9 mouse cellular contexts compared by ENCODE assay signal in the genomic region with DNA sequence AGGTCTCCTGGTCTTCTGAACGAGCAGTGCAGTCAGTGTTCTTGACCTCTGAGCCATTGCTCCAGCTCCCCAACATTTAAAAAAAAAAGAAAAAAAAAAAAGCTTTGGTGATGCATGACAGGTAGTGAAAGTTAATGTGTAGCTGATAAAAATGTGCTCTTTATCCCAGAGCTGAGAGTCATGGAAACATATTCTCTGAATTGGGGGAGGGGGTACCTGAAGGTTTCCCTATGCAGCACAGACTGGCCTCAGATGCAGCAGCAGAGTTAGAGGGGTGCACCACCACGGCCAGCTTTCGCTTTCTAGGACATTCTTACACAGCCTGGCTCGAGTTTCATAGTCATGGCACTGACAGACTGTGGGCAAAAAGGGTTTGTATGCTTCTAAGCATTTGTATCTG.
DNase-seq lines count a peak whose midpoint lies in the region; ATAC-seq and TF ChIP-seq lines count a peak whose summit lies in the region.
"Had no signal": no experiment of that assay in that cellular context is flagged by ENCODE, and none has a peak within 500 bp of the region (broad histone marks: within the 10 kb centered on the region; RNA-seq: fewer than 3 reads in every experiment).

No protein-coding gene starts in this region.

- peaks cover 80% of the 10 kb centered on the region for H3K4me1 ChIP-seq in heart, adult 2 months (ENCODE audit: control insufficient read depth, insufficient read depth, low read length)
- peaks cover 70% of the 10 kb centered on the region for H3K4me1 ChIP-seq in midbrain, embryonic 10.5 days
- peaks cover 32% of the 10 kb centered on the region for H3K4me1 ChIP-seq in midbrain, embryonic 11.5 days (ENCODE audit: control insufficient read depth, insufficient read depth, low read length)
- peaks cover 55% of the 10 kb centered on the region for H3K4me1 ChIP-seq in limb, embryonic 13.5 days
- H3K4me1 ChIP-seq in stomach, embryonic 16.5 days (ENCODE audit: control insufficient read depth, insufficient read depth, low read length): peaks cover 82% of the 10 kb centered on the region

- H3K27me3 ChIP-seq in heart, adult 2 months (ENCODE audit: control insufficient read depth, insufficient read depth, low read length): no peaks in the 10 kb centered on the region
- no peaks in the 10 kb centered on the region for H3K27me3 ChIP-seq in midbrain, embryonic 10.5 days (ENCODE audit: low read depth, poor library complexity, severe bottlenecking)
- H3K27me3 ChIP-seq in midbrain, embryonic 11.5 days (ENCODE audit: control insufficient read depth, insufficient read depth, low read length): no peaks in the 10 kb centered on the region
- no peaks in the 10 kb centered on the region for H3K27me3 ChIP-seq in limb, embryonic 13.5 days
- H3K27me3 ChIP-seq in stomach, embryonic 16.5 days (ENCODE audit: control insufficient read depth, insufficient read depth, low read length): no peaks in the 10 kb centered on the region

- no peak for TF ChIP-seq CTCF in heart, adult 2 months (IDR thresholded peaks at IDR 0.05)

- no peak for ATAC-seq in midbrain, embryonic 11.5 days (ENCODE audit: low FRiP score)
- ATAC-seq in limb, embryonic 13.5 days (ENCODE audit: low FRiP score, low read depth): no peak
- no peak for ATAC-seq in stomach, embryonic 16.5 days (ENCODE audit: insufficient read depth, low FRiP score)

- no peak overlapping the region for H3K4me2 ChIP-seq in midbrain, embryonic 11.5 days
- no peak overlapping the region for H3K4me2 ChIP-seq in limb, embryonic 13.5 days (replicated peaks)
- H3K4me2 ChIP-seq in stomach, embryonic 16.5 days (ENCODE audit: low read depth, low read length): no peak overlapping the region

- H3K9ac ChIP-seq in heart, adult 2 months (ENCODE audit: low read depth, low read length): no peak overlapping the region
- no peak overlapping the region for H3K9ac ChIP-seq in midbrain, embryonic 11.5 days (ENCODE audit: low read length)
- H3K9ac ChIP-seq in limb, embryonic 13.5 days: no peak overlapping the region
- peak overlapping the region; percentile 43; the same call in 1 of the 2 replicates for H3K9ac ChIP-seq in stomach, embryonic 16.5 days (ENCODE audit: low read length)

- H3K79me2 ChIP-seq in heart, adult 2 months (replicated peaks; ENCODE audit: control insufficient read depth, insufficient read depth, low read length): peaks cover 9% of the 10 kb centered on the region; the same call in 1 of the 2 replicates

- no peaks in the 10 kb centered on the region for H3K9me3 ChIP-seq in midbrain, embryonic 10.5 days (replicated peaks)
- no peaks in the 10 kb centered on the region for H3K9me3 ChIP-seq in midbrain, embryonic 11.5 days (ENCODE audit: control insufficient read depth, low read length)
- H3K9me3 ChIP-seq in limb, embryonic 13.5 days: no peaks in the 10 kb centered on the region
- no peaks in the 10 kb centered on the region for H3K9me3 ChIP-seq in stomach, embryonic 16.5 days (replicated peaks; ENCODE audit: control insufficient read depth, low read length)

- TF ChIP-seq POLR2A in heart, adult 2 months (IDR thresholded peaks at IDR 0.05; ENCODE audit: insufficient read depth, low read depth, low read length): no peak

- H3K36me3 ChIP-seq in heart, adult 2 months (ENCODE audit: control insufficient read depth, insufficient read depth, low read length): peaks cover 18% of the 10 kb centered on the region
- peaks cover 4% of the 10 kb centered on the region; the same call in 1 of the 2 replicates for H3K36me3 ChIP-seq in midbrain, embryonic 10.5 days
- H3K36me3 ChIP-seq in midbrain, embryonic 11.5 days (ENCODE audit: control insufficient read depth, insufficient read depth, low read length): no peaks in the 10 kb centered on the region
- peaks cover 6% of the 10 kb centered on the region for H3K36me3 ChIP-seq in limb, embryonic 13.5 days
- H3K36me3 ChIP-seq in stomach, embryonic 16.5 days (ENCODE audit: control insufficient read depth, insufficient read depth, low read length): no peaks in the 10 kb centered on the region

- intact Hi-C loops in heart, adult 2 months (cut with DNase I): no loop called here
- intact Hi-C loops in heart, postnatal 14 days (cut with DNase I): no loop called here

- no peak for DNase-seq in heart, adult 2 months
- DNase-seq in heart, postnatal 14 days: no peak
- no peak for DNase-seq in midbrain, embryonic 10.5 days (ENCODE audit: low spot score)
- DNase-seq in midbrain, embryonic 11.5 days (ENCODE audit: low spot score, missing footprints): no peak
- DNase-seq in adrenal gland, postnatal 25 days: no peak
- no peak for DNase-seq in spleen, adult 12 weeks (ENCODE audit: low spot score)
- DNase-seq: embryo, embryonic 11 days had no signal

- peak overlapping the region; percentile 19; the same call in 1 of the 2 replicates for H3K4me3 ChIP-seq in heart, adult 2 months
- no peak overlapping the region for H3K4me3 ChIP-seq in midbrain, embryonic 10.5 days
- H3K4me3 ChIP-seq in midbrain, embryonic 11.5 days (ENCODE audit: low read depth, low read length): no peak overlapping the region
- no peak overlapping the region for H3K4me3 ChIP-seq in limb, embryonic 13.5 days
- H3K4me3 ChIP-seq in stomach, embryonic 16.5 days (replicated peaks; ENCODE audit: low read length): no peak overlapping the region

- TF ChIP-seq EP300 in heart, adult 2 months (IDR thresholded peaks at IDR 0.05; ENCODE audit: insufficient read depth, low read depth, low read length): no peak

- 35% methylated on average over 4 of the region's 4 CpGs for WGBS in heart, adult 2 months
- 81% methylated on average over 4 of the region's 4 CpGs for WGBS in midbrain, embryonic 10.5 days
- WGBS in midbrain, embryonic 11.5 days: 75% methylated on average over 4 of the region's 4 CpGs
- WGBS in limb, embryonic 13.5 days: 64% methylated on average over 4 of the region's 4 CpGs
- WGBS in stomach, embryonic 16.5 days: 55% methylated on average over 4 of the region's 4 CpGs

- H3K27ac ChIP-seq in heart, adult 2 months: peak overlapping the region; percentile 81
- peak overlapping the region; percentile 50; the same call in 1 of the 2 replicates for H3K27ac ChIP-seq in midbrain, embryonic 10.5 days (replicated peaks)
- no peak overlapping the region for H3K27ac ChIP-seq in midbrain, embryonic 11.5 days (ENCODE audit: low read depth, low read length)
- peak overlapping the region; percentile 73 for H3K27ac ChIP-seq in limb, embryonic 13.5 days
- H3K27ac ChIP-seq in stomach, embryonic 16.5 days (ENCODE audit: low read length): peak overlapping the region; percentile 96
